Mouse (Mus musculus) left cerebral cortex, postnatal 25 days (tissue): Measurements from ENCODE around the gene Rhobtb1. TPM values are rescaled to one million over a fixed set of nuclear protein-coding genes. Genes with fewer than 3 reads are reported as not detected.
A peak's percentile ranks its signal among the peaks of the same experiment; 100 is the strongest.

Experiments used
- DNase-seq, 2 experiments: peaks; one replicate each; pipeline ENCODE4 v3.0.0; 2022; ENCODE audit warnings: low spot score in 2 of 2, mixed read lengths in 1 of 2
- intact Hi-C: fragments of 180-260 bp; cut with DNase I; formaldehyde crosslinking; loops from one replicate; pipeline ENCODE4 v1.15.1; 2025
- total RNA-seq, 2 experiments: library from RNA; stranded (reverse); gene quantifications; 2 replicates each; pipeline ENCODE4 v1.2.3; 2021

Rhobtb1 gene
- total RNA-seq, 2 experiments from 2014 or later: 6.3 to 6.7 TPM

DNA sequence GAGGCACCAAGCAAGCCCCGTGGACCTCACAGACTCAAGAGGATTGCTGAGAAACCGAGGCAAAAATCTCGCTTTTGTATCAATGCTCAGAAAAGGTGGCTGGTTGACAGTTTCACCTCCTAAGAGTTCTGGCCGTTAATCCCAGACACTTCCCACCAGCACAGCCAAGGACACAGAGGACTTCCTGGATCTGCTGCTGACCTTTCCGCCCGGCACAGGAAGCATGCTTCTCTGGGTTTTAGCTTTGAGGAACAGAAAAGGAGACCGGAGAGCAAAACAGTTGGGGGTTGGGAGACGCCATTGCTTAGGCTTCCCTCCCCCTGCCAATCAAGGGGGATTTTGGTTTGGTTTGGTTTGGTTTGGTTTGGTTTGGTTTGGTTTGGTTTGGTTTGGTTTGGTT is 108.7 kb downstream of the Rhobtb1 start:
- intact Hi-C loops: no loop called here
- DNase-seq: no peak

DNA sequence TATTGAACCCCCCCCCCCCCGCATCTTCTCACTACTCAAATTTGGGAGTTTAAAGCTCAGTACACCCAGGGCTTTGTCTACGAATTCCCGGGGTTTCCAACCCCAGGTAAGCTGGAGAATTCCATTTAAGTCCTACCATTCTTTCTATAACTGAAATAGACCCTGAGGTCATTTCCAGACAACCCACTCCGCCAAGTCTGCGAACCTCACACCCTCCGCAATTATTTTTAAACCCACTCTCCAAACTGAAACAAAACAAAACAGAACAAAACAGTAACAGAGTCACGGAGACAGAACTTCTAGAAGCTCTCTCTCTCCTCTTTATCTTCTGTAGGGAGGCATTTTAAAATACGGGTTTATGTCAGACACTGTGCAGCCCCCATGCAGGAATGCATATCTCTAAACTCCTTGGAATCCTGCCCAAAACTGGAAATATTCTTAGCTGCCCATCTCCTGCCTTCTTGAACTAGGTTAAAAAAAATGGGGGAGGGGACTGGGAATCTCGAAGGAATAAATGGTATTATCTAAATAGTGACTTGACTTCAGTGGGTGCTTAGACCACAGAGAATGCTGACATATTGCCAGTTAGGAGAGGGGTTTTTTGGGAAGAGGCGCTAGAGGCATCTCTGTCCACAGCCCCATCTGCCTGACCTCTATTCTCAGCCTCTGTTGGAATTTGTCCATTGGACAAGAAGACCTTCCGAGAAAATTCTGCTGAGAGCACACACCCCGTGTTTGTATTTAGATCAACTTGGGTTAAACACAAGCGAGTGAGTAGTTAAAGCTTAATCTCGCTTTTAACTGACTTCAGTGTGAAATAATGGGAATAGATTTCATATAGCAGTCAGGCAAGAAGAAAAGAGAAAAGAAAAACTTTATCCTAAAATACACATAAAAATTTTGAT is 111.9 kb downstream of the Rhobtb1 start:
- intact Hi-C loops: no loop called here
- no peak for DNase-seq

DNA sequence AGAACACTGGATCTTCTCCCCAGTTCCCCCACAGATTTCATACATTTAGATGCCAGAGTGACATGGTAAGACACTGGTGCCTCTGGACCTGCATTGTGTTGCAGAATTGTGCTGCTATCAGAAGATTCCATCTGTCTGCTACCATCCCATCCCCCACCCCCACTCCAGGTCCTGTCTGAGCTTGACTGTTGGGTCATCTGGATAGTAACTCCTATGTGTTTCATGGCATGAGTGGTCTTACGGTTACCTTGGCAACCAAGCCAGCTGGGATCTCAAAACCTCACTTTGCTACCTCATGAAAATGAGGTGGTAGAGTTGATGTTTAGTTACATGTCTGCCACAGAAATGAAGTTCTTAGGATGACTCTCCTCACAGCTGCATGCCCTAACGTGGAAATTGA is 112.7 kb downstream of the Rhobtb1 start:
- intact Hi-C loops: no loop called here
- no peak for DNase-seq

DNA sequence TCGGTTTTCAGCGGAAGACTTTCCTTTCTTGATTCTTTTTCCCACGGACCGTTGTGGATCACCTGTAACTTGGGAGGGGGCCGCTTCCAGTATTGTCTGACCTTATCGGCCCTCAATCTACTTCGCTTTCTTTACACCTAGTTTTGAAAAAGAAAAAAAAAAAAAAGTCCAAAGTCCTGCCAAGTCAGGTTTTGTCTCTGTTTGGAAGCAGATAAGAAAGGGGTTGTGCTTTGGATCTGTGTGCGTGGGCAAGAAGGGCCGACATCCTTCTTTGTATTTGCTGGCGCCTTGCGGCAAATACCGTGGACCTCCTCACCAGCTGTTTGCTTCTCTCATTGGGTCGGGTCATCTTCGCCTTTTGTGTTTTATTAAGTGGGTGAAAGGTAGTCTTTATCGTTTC is 114.2 kb downstream of the Rhobtb1 start:
- DNase-seq: no peak
- intact Hi-C loops: no loop called here

DNA sequence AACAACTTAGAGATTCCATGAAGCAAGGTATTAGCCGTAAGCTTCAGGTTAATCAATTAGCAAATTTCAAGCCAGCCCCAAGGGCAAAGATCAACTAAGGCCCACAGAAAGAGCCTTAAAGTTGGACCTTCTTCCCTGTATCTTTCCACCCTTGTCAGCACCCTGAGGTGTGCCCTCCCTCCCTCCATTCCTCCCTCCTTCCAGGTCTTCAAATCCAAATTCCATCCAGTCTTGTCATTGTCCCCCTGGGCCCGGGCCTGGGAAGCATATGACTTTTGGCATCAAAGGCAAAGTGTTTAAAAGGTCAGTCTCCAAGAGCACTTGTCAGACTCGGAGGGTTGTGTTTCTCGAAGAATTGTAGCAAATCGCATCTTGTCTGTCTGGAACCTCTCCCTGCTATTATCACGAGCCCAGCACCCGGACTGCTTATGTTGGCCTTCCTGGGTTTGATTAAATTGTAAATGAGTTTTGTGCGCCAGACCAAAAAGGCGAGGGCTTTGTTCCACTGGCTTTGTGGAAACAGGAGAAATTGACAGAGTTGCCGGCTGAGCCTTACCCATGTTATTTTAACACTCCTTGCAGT is 116.9 kb downstream of the Rhobtb1 start:
- intact Hi-C loops: no loop called here
- DNase-seq: no peak

DNA sequence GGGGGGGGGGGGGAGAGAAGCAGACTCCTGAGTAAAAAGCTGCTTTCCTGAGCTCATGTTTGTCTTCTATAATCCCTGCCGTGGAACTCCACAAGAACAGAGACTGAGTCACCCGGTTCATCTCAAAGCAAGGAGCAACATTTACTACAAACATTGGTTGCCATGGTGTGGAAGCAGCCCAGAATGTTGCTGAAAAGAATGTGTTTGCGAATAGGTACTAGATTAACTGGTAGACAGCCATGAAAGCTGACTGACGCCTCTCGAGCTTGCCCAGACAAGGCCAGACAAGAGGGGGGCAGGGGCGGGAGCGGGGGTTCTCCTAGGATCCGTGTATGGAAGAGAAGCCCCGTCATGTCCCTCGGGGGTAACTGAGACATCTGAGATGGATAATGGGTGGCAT is 120.2 kb downstream of the Rhobtb1 start:
- intact Hi-C loops: no loop called here
- DNase-seq: peak in 1 of 2 experiments; percentile 13

DNA sequence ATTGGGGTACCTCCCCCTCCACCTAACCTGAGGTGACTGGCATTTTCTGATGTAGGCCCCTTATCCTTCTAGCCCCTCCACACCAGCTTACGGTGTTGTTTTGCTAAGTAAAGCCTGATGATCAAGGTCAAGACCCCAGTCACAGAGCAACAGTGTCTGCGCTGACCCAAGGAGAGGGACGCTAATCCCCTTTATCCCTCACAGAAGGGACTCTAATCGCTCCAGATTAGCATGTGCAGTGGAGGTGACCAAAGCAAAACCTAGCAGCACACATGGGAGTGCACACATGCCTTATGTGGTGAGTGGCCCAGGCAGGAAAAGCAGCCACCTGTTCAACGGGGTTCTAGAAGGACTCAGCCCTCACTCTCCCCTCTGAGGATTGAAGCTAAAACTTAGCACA is 123.0 kb downstream of the Rhobtb1 start:
- intact Hi-C loops: no loop called here
- no peak for DNase-seq

DNA sequence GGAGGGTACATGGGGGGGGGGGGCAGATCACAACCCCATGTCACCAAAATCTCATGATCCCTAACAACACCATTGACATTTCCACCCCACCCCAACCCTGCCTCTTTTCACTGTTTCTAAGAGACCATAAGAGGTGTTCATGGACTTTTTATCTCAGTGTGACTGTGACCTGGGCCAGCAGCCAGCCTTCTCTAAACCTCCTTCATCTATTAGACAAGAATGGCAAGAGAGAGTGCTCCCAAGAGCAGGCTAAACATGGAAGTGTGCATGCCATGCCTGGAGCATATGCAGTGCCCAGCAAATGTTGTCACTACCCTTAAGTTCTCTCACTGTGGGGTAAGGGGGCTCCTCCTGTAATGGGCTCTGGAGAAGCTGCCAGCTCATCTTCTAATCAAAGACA is 123.5 kb downstream of the Rhobtb1 start:
- intact Hi-C loops: no loop called here

DNA sequence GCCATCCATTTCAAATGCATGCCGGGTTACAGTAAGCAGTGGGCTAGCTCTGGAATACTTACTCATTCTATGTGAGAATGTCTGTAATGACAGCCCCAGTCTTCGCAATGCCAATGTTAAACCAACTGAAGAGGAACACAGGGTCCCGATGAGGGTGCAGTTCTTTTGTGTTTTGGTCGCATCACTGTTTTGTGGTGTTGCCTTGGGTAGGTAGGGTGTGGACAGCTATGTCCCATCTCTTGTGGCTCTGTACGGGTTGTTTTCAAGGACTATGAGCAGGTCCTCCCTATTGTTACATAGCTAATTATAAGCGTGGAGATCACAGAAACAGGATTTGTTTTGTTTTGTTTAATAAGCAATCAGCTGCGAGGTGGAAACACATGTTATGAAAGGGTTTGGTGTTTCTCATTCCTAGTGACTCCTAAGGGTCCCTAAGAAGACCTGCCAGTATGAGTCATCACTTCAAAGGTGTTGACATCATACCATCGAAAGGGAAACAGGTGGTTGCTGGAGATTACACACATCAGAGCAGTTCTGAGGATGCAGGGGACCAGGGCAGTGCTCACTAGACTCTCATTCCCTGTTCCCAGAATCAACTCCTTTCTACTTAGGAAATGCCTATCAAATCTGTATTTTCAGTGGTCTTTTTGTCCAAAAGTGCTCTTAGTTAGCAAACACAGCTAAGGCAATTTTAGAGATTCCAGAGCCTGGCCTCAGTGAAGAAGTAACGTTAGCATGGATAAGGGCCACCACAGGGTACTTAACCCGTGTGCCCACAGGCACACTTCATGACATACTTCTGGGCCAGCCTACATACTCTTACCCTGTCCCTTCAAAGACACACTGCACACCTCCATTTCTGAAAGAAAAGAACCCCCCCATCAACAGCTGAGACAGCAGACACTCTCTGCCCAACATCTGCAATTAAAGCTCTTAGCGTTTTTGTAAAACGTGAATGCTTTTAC is 124.9 kb downstream of the Rhobtb1 start:
- DNase-seq: no peak
- intact Hi-C loops: no loop called here

More for the DNA sequence above, 123.5 kb downstream of the Rhobtb1 start:
- no peak for DNase-seq

DNA sequence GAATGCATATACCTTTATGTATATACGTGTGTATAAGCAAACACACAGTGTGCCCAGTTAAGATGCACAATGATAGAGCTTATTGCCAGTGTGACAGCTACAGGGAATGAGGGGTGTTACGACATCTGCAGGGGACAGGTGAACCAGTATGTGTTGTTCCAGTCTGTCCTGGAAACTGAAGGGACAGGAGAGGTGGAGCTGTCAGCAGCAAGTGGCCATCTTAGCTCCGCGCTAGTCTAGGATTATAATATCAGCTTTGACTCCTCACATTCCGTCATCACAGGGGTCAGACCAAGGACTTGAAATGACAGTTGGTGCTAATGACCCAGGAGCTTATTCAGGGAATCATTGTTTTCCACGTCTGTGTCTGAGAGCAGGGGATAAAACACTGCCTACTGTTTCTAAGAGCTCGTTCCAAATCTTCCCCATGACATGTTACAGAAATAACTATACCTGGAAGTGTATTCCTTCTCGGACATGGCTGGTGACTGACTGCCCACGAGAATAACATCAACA is 125.7 kb downstream of the Rhobtb1 start:
- intact Hi-C loops: no loop called here
- no peak for DNase-seq

DNA sequence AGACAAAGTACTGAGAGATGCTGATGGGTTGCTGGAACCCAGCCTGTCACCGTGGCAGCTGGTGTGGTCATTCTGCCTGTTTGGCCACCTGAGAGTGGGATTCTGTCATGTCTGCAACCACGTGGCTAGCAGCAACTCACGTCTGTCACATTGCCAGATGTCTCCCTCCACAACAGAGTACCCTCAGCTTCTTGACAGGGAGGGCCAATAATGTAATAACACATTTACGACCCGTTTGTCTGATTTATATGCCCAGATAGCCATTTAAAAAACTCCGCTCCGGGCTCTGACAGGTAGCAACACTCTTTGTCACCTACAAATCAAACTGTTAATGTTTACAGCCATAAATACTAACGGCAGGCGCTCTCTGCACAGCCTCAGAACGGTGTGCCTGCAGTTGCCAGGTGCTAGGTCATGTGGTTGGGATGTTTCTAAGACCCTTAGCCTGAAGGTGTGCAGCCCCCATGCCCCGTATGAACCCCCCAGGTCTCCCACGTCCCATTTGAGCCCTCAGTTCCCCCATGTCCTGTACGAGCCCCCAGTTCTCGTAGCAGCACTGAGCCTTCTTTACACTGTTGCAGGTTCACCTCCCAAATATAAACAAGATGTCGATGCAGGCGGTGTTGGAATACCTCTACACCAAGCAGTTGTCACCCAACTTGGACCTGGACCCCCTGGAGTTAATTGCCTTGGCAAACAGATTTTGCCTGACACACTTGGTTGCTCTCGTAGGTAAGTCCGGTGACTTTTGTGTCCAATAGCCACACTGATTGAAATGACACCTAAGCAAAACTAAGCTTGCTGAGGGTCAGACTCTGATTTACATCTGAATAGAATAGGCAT is 127.8 kb downstream of the Rhobtb1 start:
- intact Hi-C loops: no loop called here
- DNase-seq: no peak

DNA sequence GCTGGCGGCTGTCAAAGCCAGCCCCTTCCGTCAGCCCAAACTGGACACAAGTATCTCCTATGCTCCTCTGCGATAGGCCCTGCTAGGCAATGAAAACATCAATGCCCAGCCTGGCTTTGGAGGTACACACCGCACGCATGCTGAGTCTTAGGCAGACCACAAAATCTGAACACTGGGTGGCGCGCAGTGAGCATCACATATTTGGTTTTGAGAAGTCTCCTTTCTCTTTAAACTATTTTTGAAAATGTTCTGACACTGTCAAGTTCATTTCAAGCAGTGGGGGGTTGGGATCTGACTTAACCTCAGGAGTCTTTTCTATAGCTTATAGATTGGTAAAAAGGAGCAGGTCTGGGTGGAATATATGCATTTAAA is 128.4 kb downstream of the Rhobtb1 start:
- no peak for DNase-seq
- intact Hi-C loops: no loop called here

DNA sequence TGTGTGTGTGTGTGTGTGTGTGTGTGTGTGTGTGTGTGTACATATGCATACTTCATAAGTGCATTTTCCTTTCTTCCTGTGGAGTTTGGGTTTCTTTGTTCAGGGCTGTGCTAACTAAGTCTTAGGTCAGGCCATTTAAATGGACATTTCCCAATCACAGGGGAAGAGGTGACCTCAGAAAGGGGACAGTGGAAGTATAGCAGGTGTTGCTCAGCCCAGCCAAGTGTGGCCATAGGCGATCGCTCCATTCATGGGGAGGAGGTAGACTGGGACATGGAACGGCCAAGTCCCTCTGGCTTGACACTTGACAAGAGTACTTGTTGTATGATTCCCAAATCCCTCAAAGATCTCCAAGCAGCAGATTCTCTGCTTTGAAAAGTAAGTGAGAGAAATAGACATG is 135.7 kb downstream of the Rhobtb1 start:
- intact Hi-C loops: no loop called here
- no peak for DNase-seq

DNA sequence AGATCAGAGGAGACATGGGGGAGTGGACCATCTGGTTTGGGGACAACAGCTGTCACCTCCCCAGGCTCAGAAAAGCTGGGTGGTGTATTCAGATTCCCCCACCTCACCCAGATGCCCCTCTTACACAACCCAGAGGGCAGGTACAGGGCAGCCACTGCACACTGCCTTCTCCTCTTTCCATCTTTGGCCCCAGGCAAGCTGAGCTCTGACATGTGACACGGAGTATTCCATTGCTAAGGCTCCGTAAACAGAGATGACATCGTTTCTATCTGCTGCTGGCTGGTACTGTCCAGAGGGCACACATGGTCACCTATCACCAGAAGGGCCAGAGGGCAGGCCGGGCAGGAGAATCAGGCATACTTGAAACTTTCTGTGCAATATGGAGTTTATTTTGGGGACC is 136.9 kb downstream of the Rhobtb1 start:
- no peak for DNase-seq
- intact Hi-C loops: no loop called here

DNA sequence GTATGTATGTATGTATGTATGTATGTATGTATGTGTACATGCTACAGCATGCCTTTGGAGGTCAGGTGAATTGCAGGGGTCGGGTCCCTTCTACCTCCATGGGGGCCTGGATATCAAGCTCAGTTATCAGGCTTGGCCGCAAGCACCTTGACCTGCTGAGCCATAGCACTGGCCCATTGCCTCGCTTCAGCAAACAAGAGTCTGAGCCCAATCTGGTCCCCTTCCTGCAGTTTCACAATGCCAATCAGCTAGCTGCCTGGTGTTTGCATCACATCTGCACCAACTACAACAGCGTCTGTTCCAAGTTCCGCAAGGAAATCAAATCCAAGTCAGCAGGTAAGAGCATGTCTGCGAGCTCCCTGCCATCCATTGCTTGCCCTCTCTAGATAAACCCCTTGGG is 137.5 kb downstream of the Rhobtb1 start:
- intact Hi-C loops: no loop called here
- no peak for DNase-seq

DNA sequence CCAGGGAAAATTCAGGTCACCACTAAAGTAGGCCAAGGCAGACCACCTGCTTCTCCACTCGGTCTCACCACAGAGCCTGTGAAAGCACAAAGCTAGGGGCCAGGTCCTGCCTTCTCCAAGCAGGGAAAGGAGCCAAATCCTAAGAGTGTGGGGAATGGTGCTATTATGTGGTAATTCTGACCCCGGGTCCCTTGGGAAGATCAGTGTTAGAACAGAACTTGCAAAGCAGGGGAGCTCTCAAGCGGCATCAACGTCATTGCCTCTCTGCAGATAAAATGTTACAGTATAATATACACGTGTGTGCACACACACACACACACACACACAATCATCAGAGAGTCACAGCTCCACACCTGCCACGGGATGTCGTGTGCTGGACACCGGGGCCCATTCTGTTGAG is 139.5 kb downstream of the Rhobtb1 start:
- DNase-seq: no peak
- intact Hi-C loops: no loop called here

DNA sequence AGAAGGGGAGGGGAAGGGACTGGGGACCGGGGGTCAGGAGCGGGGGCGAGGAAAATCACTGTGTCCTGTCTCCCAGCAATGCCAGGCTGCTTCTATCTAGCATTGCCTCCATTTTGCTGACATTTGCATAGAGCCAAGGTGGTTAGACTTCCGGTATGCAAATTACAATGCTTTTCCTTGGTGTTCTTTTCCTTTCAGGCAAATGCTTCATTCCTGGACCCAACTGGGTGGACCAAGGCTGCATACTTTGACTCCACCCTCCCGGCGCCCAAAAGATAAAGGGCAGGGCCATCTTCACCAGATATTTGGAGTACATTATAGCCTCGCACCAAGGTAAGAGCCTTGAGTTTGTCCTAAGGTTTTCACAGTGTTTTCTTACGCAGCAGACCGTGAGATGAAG is 144.7 kb downstream of the Rhobtb1 start:
- intact Hi-C loops: no loop called here
- DNase-seq: no peak

DNA sequence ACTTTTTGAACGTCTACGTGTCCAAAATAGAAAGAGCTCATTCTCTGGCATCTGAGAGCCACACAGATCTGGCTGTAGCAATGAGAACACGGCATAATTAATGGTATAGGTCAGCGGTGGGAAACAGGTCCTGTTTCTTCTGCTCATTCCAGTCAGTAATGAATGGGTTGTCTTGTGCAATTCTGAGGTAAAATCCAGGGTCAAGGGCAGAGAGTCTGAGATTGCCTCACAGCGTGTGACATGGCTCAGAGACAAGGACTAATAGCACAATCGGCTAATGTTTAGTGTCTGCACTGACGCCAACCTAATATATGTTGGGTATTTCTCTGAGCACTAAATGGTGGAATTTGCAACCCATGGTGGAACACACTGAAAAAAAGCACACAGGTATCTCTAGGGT is 148.8 kb downstream of the Rhobtb1 start:
- DNase-seq: no peak
- intact Hi-C loops: loop anchor here (10.0 kb wide), 1 partner anchor 85 kb away; the partner anchor contains the start of gene A930033H14Rik

DNA sequence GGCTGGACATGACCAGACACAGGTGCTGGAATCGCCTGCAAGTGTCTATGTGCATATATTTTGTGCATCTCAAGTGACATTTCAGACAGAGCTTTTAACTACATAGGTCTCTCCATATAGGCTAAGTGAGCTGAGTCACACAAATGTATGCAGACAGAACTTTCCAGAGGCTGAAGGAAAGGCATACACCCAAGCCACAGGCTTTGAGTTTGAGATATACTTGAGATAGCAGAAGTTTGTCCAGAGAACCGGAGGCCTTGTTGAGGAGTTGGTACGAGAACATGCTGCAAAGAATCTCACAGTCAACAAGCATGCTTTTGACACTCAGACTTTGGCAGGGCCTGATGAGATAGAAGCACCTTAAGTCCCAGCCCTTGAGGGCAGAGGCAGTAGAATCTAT is 151.4 kb downstream of the Rhobtb1 start:
- intact Hi-C loops: loop anchor here (10.0 kb wide), 1 partner anchor 88 kb away; the partner anchor contains the start of gene A930033H14Rik
- no peak for DNase-seq
